Mouse (Mus musculus) embryonic fibroblast, embryonic 13.5 days (primary cell): ENCODE measurements at regions not wholly inside any gene's neighbourhood (a gene's known extent, or its start where the extent isn't known, plus 50 kb on each side); places are given as distances from the start of the nearest gene placed in this dataset.
A peak's percentile ranks its signal among the peaks of the same experiment; 100 is the strongest.

Experiments
- H3K27ac ChIP-seq: 2 replicates; pipeline ENCODE4 v1.5.1; 2012; ENCODE audit warnings: low read length, control low read depth, inconsistent platforms; ENCODE audit not compliant: insufficient read depth
- H3K4me1 ChIP-seq: 2 replicates; pipeline ENCODE4 v1.6.1; 2011; ENCODE audit warnings: low read length; ENCODE audit not compliant: control insufficient read depth, insufficient read depth
- H3K4me3 ChIP-seq: 2 replicates; pipeline ENCODE4 v1.5.1; 2011; ENCODE audit warnings: mild to moderate bottlenecking, control low read depth, low read length; ENCODE audit not compliant: insufficient read depth
- CTCF ChIP-seq: IDR thresholded peaks from 2 replicates; pipeline ENCODE4 v1.5.1; 2011; ENCODE audit warnings: mild to moderate bottlenecking, control low read depth, low read length, moderate library complexity, borderline replicate concordance; ENCODE audit not compliant: insufficient read depth
- POLR2A ChIP-seq: IDR thresholded peaks from 2 replicates; pipeline ENCODE4 v1.6.1; 2011; ENCODE audit warnings: low read depth, mild to moderate bottlenecking, control low read depth, low read length, moderate library complexity

- TF ChIP-seq CTCF (no peak), POLR2A (no peak)
- H3K27ac ChIP-seq, result peak overlapping the region; percentile 18; the same call in 1 of the 2 replicates
- H3K4me1 ChIP-seq, result no peaks in the 10 kb centered on the region
- H3K4me3 ChIP-seq, result no peak overlapping the region
These were observed 89.7 kb upstream of the Pde3a start for GRCm38 (mm10) chr6:141159326-141159725.

DNA sequence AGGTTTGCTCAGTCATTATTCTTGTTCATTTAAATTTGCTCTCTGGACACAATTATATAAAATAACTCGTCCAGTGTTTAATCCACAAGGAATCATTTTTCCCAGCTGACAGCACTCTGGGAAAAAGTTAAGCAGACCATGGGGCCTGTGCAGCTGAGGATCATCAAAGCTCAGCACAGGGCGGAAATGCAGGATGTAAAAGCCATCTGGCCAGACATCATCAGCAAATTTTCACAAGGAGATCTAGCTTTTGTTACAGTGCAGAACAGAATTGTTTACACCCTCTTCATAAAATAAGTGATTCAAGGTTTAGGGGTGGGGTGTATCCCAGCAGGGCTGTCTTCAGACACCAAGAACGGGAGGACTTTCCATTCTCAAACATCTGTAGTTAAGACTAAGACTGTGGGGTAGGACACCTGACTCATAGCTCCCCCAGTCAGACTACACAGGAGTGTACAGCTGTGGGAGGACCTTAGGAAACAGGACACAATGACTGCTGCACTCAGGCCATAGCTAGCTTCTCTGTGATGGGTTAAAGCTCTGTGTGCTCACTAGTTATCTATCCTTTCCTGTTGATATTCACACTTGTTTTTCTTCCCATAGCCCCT is 87.3 kb upstream of the Pde3a start:
- TF ChIP-seq CTCF, result no peak
- H3K4me1 ChIP-seq, result no peaks in the 10 kb centered on the region
- H3K27ac ChIP-seq, result no peak overlapping the region
- H3K4me3 ChIP-seq, result no peak overlapping the region

DNA sequence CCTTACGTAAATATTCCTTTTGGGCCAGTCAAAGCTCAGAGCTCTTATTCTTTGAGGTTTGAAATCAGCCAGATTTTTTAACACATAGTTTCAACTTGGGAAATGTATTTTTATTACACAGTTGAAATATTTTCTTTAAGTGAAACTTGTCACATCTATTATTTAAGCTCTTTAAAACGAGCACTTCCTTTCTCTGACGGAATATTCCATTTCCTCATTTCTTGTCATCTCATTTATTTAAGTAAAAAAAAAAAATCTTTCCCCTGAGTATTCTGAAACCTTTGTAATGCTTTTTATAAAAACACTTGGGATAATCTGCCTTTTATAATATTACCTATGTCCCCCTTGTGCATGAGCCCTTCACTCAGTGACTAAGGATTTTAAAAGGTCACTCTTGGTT is 81.8 kb upstream of the Pde3a start:
- no peak overlapping the region for H3K27ac ChIP-seq
- TF ChIP-seq CTCF, result no peak
- TF ChIP-seq POLR2A, result no peak
- H3K4me3 ChIP-seq, result no peak overlapping the region
- no peaks in the 10 kb centered on the region for H3K4me1 ChIP-seq

GRCm38 (mm10) chr6:141168356-141168755 is 80.7 kb upstream of the Pde3a start:
- no peak overlapping the region for H3K4me3 ChIP-seq
- TF ChIP-seq CTCF (no peak), POLR2A (no peak)
- H3K27ac ChIP-seq, result peak overlapping the region; percentile 40; the same call in 1 of the 2 replicates
- H3K4me1 ChIP-seq, result no peaks in the 10 kb centered on the region

DNA sequence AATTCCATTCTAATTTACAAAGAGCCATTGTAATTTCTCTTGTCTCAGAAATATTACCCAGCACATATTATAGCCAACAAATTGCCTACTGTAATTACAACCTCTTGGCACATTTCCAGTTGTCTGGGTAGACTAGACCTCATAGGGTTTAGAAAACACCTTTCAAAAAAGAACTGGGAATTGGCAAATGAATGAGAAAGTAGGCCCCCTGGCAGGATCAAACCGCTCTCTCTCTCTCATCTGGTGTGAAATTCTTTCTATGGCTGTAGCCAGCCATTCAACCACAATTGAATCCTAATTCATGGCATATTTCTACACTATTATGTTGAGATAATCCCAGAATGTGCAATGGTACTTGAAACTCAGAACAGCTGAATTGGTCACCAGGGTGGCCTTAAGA is 65.3 kb upstream of the Pde3a start:
- no peak for TF ChIP-seq POLR2A
- H3K4me1 ChIP-seq, result no peaks in the 10 kb centered on the region
- H3K27ac ChIP-seq, result no peak overlapping the region
- no peak overlapping the region for H3K4me3 ChIP-seq

DNA sequence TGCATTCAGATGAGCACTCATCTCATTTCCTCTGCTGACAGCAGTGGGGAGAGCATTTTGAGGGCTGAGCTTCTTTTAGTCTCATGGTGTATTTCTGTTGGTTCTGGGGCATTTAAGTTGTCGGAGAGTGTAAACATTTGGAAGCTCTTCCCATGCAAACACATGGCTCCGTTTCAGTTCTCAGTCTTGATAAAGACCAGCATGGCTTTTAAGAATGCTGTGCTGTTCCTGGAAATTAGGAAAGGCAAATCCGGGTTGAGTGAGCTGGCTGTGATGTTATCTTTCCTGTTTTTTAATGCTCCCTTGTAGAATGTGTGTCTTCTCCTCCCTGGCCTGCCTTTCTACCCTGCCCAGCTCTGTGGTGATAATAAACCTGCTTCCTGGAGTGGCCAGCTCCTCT is 61.0 kb upstream of the Pde3a start:
- Histone ChIP-seq H3K4me1 (no peaks in the 10 kb centered on the region), H3K27ac (no peak overlapping the region), H3K4me3 (no peak overlapping the region)
- no peak for TF ChIP-seq POLR2A
- no peak for TF ChIP-seq CTCF

GRCm38 (mm10) chr6:141189093-141189492 is 60.0 kb upstream of the Pde3a start:
- no peak overlapping the region for H3K27ac ChIP-seq
- TF ChIP-seq POLR2A (no peak), CTCF (no peak)
- H3K4me1 ChIP-seq, result no peaks in the 10 kb centered on the region
- H3K4me3 ChIP-seq, result no peak overlapping the region

- H3K4me3 ChIP-seq, result no peak overlapping the region
- no peaks in the 10 kb centered on the region for H3K4me1 ChIP-seq
- H3K27ac ChIP-seq, result no peak overlapping the region
- no peak for TF ChIP-seq CTCF
- TF ChIP-seq POLR2A, result no peak
These were observed 59.4 kb upstream of the Pde3a start for GRCm38 (mm10) chr6:141189701-141190100.

- Histone ChIP-seq H3K4me1 (no peaks in the 10 kb centered on the region), H3K27ac (no peak overlapping the region), H3K4me3 (no peak overlapping the region)
- TF ChIP-seq POLR2A (no peak), CTCF (no peak)
These were observed 58.7 kb upstream of the Pde3a start for GRCm38 (mm10) chr6:141190383-141190782.

- Histone ChIP-seq H3K4me3 (no peak overlapping the region), H3K27ac (no peak overlapping the region), H3K4me1 (no peaks in the 10 kb centered on the region)
- TF ChIP-seq CTCF (no peak), POLR2A (no peak)
These were observed 51.6 kb upstream of the Pde3a start for GRCm38 (mm10) chr6:141197501-141197900.
